Mouse (Mus musculus): Measurements from ENCODE around the gene Habp4. TPM values are rescaled to one million over a fixed set of nuclear protein-coding genes. Genes with fewer than 3 reads are reported as not detected.

Gene Habp4
- polyA plus RNA-seq (2015; fragmentation: Nextera tagmentation; extraction: Ambion mirVana): 20.9 and 21.3 TPM in 2 replicates

DNA sequence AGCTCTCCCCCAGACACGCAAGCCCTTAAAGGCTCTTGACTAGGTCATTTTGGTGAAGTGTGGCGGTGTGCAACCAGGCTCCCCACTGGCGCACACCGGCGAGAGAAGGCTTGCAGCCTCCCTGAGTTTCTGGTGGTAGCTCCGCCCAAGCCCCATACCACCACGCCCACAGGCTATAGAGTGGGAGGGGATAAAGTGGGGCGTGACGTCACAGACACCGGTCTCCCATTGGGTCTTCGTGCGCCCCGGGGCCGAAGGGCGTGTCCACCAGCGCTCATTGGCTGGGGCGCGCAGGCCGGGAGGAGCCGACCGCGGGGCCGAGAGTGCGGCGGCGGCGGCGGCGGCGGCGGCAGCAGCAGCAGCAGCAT lies at the start of gene Habp4:
Gene Habp4, plus strand, starts transcription at position 277 of the 368 bp plus-strand sequence.

DNA sequence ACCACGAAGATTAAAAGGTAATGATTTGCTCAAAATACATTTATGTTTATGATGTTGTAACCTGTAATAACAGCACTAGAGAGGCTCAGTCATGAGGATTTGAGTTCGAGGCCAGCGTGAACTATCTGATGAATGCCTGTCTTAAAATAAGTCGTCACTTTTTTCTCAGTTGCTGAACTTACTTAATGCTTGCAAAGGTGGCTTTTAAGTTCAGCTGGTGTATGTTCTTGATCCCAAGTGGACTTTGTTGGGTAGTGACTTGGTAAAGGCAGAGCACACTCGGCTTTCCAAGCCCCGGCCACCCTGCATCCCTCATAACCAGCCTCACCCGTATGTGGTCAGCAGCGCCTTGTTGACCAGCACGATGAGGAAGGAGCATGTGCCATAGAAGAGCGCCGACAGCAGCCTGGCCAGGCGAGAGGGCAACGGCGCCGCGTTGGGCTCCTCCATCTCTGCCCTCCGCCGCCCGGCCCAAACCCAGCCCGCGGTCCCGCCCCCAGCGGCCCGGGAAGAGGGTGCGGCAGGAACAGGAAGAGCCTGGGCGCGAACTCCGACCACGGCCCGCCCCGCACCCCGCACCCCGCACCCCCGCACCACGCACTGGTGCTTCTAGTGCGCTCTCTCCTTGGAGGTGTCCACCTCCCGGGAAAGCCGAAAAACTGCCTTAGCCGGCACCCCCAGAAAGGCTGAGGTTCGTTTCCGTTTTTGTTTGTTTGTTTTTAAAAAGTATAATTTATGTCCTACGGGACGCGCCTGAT lies 32.6 kb upstream of the Habp4 start, which contains the start of gene Slc35d2:
Gene Slc35d2, minus strand, starts transcription at position 511 of the 758 bp plus-strand sequence.

DNA sequence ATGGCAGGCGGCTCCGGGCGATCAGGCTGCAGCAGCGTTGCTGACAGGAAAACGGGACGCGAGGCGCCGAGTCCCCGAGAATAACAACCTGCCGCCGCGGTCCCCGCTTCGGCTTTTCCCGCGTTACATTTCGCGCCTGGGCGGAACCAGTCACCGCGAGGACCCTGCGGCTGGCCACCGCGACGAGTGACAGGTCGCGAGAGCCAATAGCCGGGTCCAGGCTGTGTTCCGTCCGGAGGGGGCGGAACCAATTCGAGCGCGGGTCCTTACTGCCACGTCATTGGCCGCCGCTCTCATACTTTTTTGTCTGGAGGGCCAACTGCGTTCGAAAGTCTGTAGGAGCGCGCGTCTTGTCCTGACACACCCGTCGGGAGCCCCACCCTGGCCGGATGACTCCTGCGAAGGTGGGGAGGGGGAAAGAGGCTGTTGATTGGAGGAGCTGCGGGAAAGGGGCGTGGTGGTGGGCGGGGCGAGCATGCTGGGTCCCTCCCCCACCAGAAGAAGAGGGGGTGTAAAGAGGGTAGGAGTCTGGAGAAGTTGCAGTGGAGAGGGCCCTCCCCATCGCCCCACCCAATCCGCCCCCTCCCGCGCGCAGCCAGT lies 8.4 kb upstream of the Habp4 start, which contains the start of gene Zfp367:
Gene Zfp367, minus strand, starts transcription at position 120 of the 600 bp plus-strand sequence.

Other genes with a start within 250 kb of the Habp4 start
- not detected in 2 replicates for gene Hsd17b3, start 72.6 kb upstream of the Habp4 start, polyA plus RNA-seq (2015; fragmentation: Nextera tagmentation; extraction: Ambion mirVana)
- 2.7 and 4.6 TPM in 2 replicates for gene Slc35d2, start 32.5 kb upstream of the Habp4 start, polyA plus RNA-seq (2015; fragmentation: Nextera tagmentation; extraction: Ambion mirVana)
- 9.5 and 9.7 TPM in 2 replicates for gene Zfp367, start 8.6 kb upstream of the Habp4 start, polyA plus RNA-seq (2015; fragmentation: Nextera tagmentation; extraction: Ambion mirVana)
- gene Cdc14b, start 113.5 kb downstream of the Habp4 start, polyA plus RNA-seq (2015; fragmentation: Nextera tagmentation; extraction: Ambion mirVana): 2.6 and 2.8 TPM in 2 replicates
- gene Aaed1, start 150.9 kb downstream of the Habp4 start, polyA plus RNA-seq (2015; fragmentation: Nextera tagmentation; extraction: Ambion mirVana): 49.1 and 53.8 TPM in 2 replicates
- gene Ctsl, start 209.1 kb downstream of the Habp4 start, polyA plus RNA-seq (2015; fragmentation: Nextera tagmentation; extraction: Ambion mirVana): 149 and 163 TPM in 2 replicates